Mouse (Mus musculus) olfactory bulb, adult 2 months (tissue): ENCODE measurements at regions not wholly inside any gene's neighbourhood (a gene's known extent, or its start where the extent isn't known, plus 50 kb on each side); places are given as distances from the start of the nearest gene placed in this dataset.

Experiments
- CTCF ChIP-seq: fragments of 200-500 bp; IDR thresholded peaks from 2 replicates; pipeline ENCODE4 v1.5.1; 2012; ENCODE audit warnings: low read depth, mild to moderate bottlenecking, low read length, moderate library complexity; ENCODE audit not compliant: insufficient read depth
- POLR2A ChIP-seq: fragments of 200-500 bp; IDR thresholded peaks from 2 replicates; pipeline ENCODE4 v1.6.1; 2012; ENCODE audit warnings: mild to moderate bottlenecking, low read depth, low read length, moderate library complexity; ENCODE audit not compliant: insufficient read depth

GRCm38 (mm10) chr9:120873293-120873692 lies 55.7 kb upstream of the Ctnnb1 start:
- TF ChIP-seq CTCF (no peak), POLR2A (no peak)
